Mouse (Mus musculus): ENCODE measurements around the gene Mfsd2b.

- peak; percentile 67 for TF ChIP-seq POLR2A (IDR thresholded peaks at IDR 0.05; ENCODE audit: insufficient read length, low read depth)
- TF ChIP-seq TCF12 (IDR thresholded peaks at IDR 0.05; ENCODE audit: insufficient read depth, poor library complexity, severe bottlenecking) = no peak
- no peak for TF ChIP-seq MAX (IDR thresholded peaks at IDR 0.05; ENCODE audit: low read depth)
- peak; percentile 48 for TF ChIP-seq E2F4 (IDR thresholded peaks at IDR 0.05; ENCODE audit: insufficient read depth)
- TF ChIP-seq USF1 (IDR thresholded peaks at IDR 0.05; ENCODE audit: low read depth) = peak; percentile 56
- TF ChIP-seq CEBPB (IDR thresholded peaks at IDR 0.05; ENCODE audit: insufficient read depth, poor library complexity, severe bottlenecking) = no peak
- peak; percentile 62 for TF ChIP-seq POLR2AphosphoS2 (IDR thresholded peaks at IDR 0.05; ENCODE audit: insufficient read length, low read depth)
- TF ChIP-seq MYOG (IDR thresholded peaks at IDR 0.05; ENCODE audit: control insufficient read depth in 1 of 3, insufficient read depth in 1 of 3, insufficient read length in 2 of 3, low read depth in 2 of 3) = no peak
- TF ChIP-seq SRF (IDR thresholded peaks at IDR 0.05; ENCODE audit: control insufficient read depth, insufficient read length, low read depth) = peak; percentile 51
- TF ChIP-seq MYOD1 (IDR thresholded peaks at IDR 0.05; ENCODE audit: control insufficient read depth in 1 of 3, insufficient read length in 2 of 3, low read depth in 2 of 3) = no peak
- TF ChIP-seq TCF3 (IDR thresholded peaks at IDR 0.05; ENCODE audit: insufficient read length, low read depth) = no peak
- no peak for TF ChIP-seq REST (IDR thresholded peaks at IDR 0.05; ENCODE audit: insufficient read depth, insufficient read length)
Measured at GRCm38 (mm10) chr12:4842890-4843597, 31.1 kb downstream of the Mfsd2b start, which contains the start of gene Wdcp.
